Mouse (Mus musculus) E14TG2a.4 (cell line): ENCODE data around the gene Wwox.

Experiments used
- CTCF ChIP-seq: conservative IDR thresholded peaks from 2 replicates; pipeline ENCODE4 v1.5.1; 2014; ENCODE audit warnings: low read length
- NANOG ChIP-seq: IDR thresholded peaks from 2 replicates; pipeline ENCODE4 v1.6.1; 2014; ENCODE audit warnings: borderline replicate concordance, low read length, mixed read lengths
- POU5F1 ChIP-seq: IDR thresholded peaks from 2 replicates; pipeline ENCODE4 v1.6.1; 2014; ENCODE audit warnings: low read length, borderline replicate concordance

GRCm38 (mm10) chr8:114401679-114402078, 37.8 kb upstream of the Wwox start:
- TF ChIP-seq POU5F1 (no peak), CTCF (no peak), NANOG (no peak)
